Mouse (Mus musculus) erythroblast, embryonic 14.5 days (primary cell): ENCODE measurements around the gene Lipc. TPM values are rescaled to one million over a fixed set of nuclear protein-coding genes. Genes with fewer than 3 reads are reported as not detected.

ENCODE experiments used
- H3K27me3 ChIP-seq: 2 replicates; pipeline ENCODE4 v1.6.1; 2012; ENCODE audit warnings: inconsistent platforms; ENCODE audit not compliant: control insufficient read depth
- H3K36me3 ChIP-seq: 2 replicates; pipeline ENCODE4 v1.6.1; 2012; ENCODE audit warnings: mild to moderate bottlenecking, inconsistent platforms; ENCODE audit not compliant: control insufficient read depth
- H3K4me1 ChIP-seq: 2 replicates; pipeline ENCODE4 v1.6.1; 2012; ENCODE audit warnings: inconsistent platforms; ENCODE audit not compliant: control insufficient read depth
- H3K4me3 ChIP-seq: replicated peaks from 2 replicates; pipeline ENCODE3; 2012; ENCODE audit warnings: moderate library complexity, mild to moderate bottlenecking, inconsistent platforms
- H3K9me3 ChIP-seq: 2 replicates; pipeline ENCODE4 v1.6.1; 2012; ENCODE audit warnings: low read length, inconsistent platforms, mixed read lengths; ENCODE audit not compliant: control insufficient read depth
- GATA1 ChIP-seq: IDR thresholded peaks from 2 replicates; pipeline ENCODE4 v1.6.1; 2012; ENCODE audit warnings: low read length, inconsistent platforms, mixed read lengths
- TAL1 ChIP-seq: IDR thresholded peaks from 3 replicates; pipeline ENCODE4 v1.6.1; 2012; ENCODE audit warnings: low read length, inconsistent platforms, mixed read lengths
- polyA plus RNA-seq: library from polyadenylated mRNA; stranded (reverse); fragments of >175 nt; gene quantifications from 2 replicates; pipeline ENCODE4 v1.2.3, GENCODE M21; 2012

Gene Lipc
- polyA plus RNA-seq, 1 experiment, result 0.02 TPM

DNA sequence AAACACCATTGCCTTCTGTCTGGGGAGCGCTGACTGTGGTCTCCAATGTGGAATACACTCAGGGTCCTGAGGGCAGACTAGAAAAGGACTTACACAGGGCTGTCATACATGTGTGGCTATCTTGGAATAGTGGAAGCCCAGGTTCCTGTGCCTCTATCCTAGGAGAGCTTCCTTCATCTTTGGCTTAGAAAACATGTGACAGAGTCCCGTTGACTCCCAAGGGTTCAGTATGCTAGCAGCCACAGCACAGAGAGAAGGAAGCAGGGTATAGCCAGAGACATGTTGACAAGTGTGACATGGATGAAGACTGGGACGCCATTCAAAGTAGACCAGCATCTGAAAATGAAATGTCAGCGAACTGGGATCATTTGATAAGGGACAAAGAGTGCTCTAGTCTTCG is 8.3 kb upstream of the Lipc start:
- H3K9me3 ChIP-seq, result no peaks in the 10 kb centered on the region; the same call in 1 of the 2 replicates
- no peaks in the 10 kb centered on the region for H3K27me3 ChIP-seq
- no peak overlapping the region for H3K4me3 ChIP-seq
- H3K4me1 ChIP-seq, result no peaks in the 10 kb centered on the region; the same call in 1 of the 2 replicates
- TF ChIP-seq GATA1 (no peak), TAL1 (no peak)
- no peaks in the 10 kb centered on the region for H3K36me3 ChIP-seq

DNA sequence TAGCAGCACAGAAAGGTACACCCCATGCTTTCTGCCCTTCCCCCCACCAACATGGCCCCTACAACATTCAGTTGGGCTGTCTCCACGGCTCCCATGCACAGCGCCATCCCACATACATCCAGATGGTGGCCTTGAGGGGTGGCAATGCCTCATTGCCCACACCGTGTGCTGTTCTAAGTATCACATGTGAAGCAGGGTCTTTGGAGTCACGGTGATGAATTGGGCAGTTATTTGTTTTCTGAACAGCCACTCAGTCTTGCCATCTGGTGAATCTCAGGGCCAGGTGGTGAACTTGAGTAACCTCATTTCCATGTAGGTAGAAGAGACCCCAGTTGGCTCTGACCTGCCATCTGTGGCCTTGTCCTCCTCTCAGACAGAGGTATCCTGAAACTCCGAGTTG is 7.8 kb upstream of the Lipc start:
- H3K9me3 ChIP-seq, result no peaks in the 10 kb centered on the region; the same call in 1 of the 2 replicates
- no peak overlapping the region for H3K4me3 ChIP-seq
- H3K36me3 ChIP-seq, result no peaks in the 10 kb centered on the region
- H3K27me3 ChIP-seq, result no peaks in the 10 kb centered on the region
- H3K4me1 ChIP-seq, result no peaks in the 10 kb centered on the region; the same call in 1 of the 2 replicates
- TF ChIP-seq TAL1 (no peak), GATA1 (no peak)

DNA sequence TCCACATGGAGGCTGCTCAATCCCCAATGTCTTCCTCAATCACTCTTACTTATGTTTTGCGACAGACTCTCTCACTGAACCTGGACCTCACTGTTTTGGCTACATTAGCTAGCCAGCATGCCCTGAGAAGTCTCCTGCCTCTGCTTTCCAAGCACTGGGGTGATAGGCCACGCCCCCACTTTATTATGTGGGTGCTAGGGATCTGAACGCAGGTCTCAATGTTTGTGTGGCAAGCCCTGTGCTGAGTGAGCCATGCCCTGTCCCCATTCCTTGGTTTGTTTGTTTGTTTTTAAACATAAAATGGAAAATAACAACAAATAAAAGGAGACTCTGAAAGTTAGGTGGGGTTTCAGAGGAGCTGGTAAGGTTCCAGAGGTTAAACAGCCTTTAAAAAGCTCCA is 7.4 kb upstream of the Lipc start:
- Histone ChIP-seq H3K9me3 (no peaks in the 10 kb centered on the region; the same call in 1 of the 2 replicates), H3K4me1 (no peaks in the 10 kb centered on the region; the same call in 1 of the 2 replicates), H3K36me3 (no peaks in the 10 kb centered on the region), H3K27me3 (no peaks in the 10 kb centered on the region), H3K4me3 (no peak overlapping the region)
- no peak for TF ChIP-seq TAL1
- no peak for TF ChIP-seq GATA1

DNA sequence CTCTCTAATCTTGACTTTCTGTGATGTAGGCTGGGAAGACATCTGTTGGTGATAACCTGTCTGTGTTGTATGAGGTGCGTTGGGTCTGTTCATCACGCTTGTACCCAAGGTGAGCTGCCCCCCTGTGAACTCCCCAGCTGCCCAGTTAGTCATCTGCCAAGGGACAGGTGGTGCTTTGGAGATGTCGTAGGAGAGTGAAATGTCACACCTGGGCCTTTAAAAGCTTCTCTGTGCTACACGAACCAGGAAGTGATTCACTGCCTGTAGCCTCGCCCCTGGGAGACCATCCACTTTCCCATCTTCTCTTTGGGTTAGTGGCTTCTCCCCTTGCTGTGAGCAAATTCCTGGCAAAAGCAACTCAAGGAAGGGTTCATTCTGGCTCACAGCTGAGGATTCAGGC is 6.4 kb upstream of the Lipc start:
- no peak overlapping the region for H3K4me3 ChIP-seq
- TF ChIP-seq TAL1, result no peak
- H3K36me3 ChIP-seq, result no peaks in the 10 kb centered on the region
- peaks cover 3% of the 10 kb centered on the region for H3K4me1 ChIP-seq
- no peaks in the 10 kb centered on the region for H3K27me3 ChIP-seq
- H3K9me3 ChIP-seq, result no peaks in the 10 kb centered on the region; the same call in 1 of the 2 replicates

DNA sequence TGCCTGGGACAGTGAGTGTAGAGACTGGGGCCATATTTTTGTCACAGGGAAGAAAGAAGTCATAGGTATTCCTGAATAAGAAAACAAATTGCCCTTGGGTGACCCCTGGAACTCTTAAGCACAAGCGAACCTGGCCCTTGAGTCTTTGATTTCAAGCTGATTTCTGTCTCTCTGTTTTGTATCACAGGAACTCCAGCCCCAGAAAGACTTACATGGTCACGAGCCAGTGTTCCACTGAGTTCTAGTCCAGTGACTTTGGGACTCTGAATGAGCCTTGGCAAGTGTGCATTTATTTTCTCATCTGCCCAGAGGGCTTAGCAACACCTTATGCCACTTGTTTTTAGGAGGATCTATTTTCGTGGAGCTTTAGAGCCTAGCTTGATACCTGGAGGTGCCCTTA is 5.7 kb upstream of the Lipc start:
- TF ChIP-seq TAL1 (no peak), GATA1 (no peak)
- H3K4me3 ChIP-seq, result no peak overlapping the region
- H3K4me1 ChIP-seq, result peaks cover 3% of the 10 kb centered on the region
- no peaks in the 10 kb centered on the region for H3K36me3 ChIP-seq
- no peaks in the 10 kb centered on the region for H3K27me3 ChIP-seq
- no peaks in the 10 kb centered on the region; the same call in 1 of the 2 replicates for H3K9me3 ChIP-seq

DNA sequence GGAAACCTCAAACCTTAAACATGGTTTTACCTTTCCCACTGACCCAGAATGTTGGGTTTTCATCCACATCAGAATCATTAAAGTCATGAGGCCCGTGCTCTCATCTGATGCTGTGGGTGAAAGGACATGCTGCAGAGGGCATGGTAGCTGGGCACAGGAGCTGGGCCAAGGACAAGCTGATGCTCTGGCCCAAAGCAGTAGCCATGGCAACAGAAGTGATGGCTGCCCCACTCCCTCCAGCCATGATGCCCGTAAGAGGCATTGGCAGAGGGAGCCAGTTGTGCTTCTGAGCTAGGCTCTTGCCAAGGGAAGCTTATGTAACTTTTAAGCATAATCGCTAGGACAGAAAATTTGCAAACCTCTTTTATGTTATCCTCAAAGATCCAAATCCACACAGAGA is 2.2 kb upstream of the Lipc start:
- Histone ChIP-seq H3K27me3 (no peaks in the 10 kb centered on the region), H3K4me1 (peaks cover 3% of the 10 kb centered on the region), H3K9me3 (no peaks in the 10 kb centered on the region; the same call in 1 of the 2 replicates), H3K36me3 (no peaks in the 10 kb centered on the region), H3K4me3 (no peak overlapping the region)
- no peak for TF ChIP-seq GATA1

DNA sequence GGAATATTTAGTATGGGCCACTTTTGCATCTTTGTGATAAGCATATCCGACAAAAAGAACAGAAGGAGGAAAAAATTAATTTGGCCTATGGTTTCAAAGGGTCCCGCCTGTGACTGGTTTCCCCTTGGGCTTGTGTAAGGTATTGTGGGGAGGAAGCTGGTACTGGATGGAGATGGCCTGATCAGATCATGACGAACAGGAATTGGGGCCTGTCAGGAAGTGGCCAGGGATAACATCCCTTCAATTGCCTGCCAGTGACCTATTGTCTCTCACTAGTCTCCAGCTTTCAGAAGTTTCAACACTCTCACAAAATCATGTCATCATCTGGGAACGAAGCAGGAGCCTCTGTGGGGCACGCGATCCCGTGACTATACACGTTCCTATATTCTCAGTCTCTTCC is 2.7 kb downstream of the Lipc start:
- no peaks in the 10 kb centered on the region for H3K9me3 ChIP-seq
- TF ChIP-seq GATA1 (no peak), TAL1 (no peak)

DNA sequence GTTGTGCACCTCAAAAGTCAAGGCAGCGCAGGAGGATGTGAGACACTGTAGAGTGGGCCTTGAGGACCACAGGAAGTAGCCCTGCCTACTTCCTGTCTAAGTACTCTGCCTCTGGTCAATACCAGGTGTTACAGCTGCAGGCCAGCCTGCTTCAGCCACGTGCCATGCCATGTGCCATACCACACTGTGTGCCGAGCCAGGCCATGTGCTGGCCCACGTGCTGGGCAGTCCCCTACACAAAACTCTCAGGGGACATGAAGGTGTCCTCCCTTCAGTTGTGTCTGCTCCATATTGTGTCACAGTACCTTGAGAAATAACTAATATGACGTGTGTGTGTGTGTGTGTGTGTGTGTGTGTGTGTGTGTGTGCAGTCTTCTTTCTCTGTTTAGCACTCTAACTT is 4.7 kb downstream of the Lipc start:
- H3K27me3 ChIP-seq, result no peaks in the 10 kb centered on the region; the same call in 1 of the 2 replicates
- H3K4me3 ChIP-seq, result no peak overlapping the region
- H3K9me3 ChIP-seq, result no peaks in the 10 kb centered on the region
- H3K36me3 ChIP-seq, result no peaks in the 10 kb centered on the region
- TF ChIP-seq GATA1 (no peak), TAL1 (no peak)
- peaks cover 2% of the 10 kb centered on the region for H3K4me1 ChIP-seq

More for the DNA sequence above, 2.7 kb downstream of the Lipc start:
- no peak overlapping the region for H3K4me3 ChIP-seq
- H3K4me1 ChIP-seq, result peaks cover 3% of the 10 kb centered on the region
- H3K27me3 ChIP-seq, result no peaks in the 10 kb centered on the region
- no peaks in the 10 kb centered on the region for H3K36me3 ChIP-seq

DNA sequence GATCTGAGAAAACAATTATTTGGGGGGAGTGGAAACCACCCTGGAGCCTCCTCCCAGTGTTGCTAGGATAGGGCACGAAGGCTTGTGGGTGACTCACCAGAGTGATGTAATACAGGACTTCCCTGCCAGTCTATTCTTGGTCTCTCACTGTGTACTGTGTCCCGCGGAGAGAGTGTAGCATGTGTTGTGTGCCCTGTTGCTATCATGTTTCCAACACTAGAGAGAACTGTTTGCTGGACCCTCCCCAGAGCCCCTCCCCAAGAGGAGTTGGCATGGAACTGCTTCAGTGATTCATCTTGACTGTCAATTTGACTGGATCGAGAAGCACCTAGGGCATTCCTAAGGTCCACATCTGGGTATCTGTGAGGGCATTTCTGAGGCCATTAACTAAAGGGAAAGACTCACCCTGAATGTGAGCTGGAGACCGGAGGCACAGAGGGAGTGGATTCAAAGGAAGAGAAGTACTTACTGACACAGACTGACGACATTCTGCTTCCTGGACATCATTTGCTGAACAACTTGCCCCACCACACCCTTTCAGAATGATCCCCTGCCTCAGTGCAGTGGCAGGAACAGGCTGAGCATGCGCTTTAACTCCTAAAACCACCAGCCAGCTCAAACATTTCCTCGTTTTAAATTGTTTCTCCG is 9.2 kb downstream of the Lipc start:
- TF ChIP-seq GATA1, result no peak
- TF ChIP-seq TAL1, result no peak
- peaks cover 2% of the 10 kb centered on the region for H3K4me1 ChIP-seq
- no peaks in the 10 kb centered on the region; the same call in 1 of the 2 replicates for H3K27me3 ChIP-seq
- H3K9me3 ChIP-seq, result no peaks in the 10 kb centered on the region
- no peaks in the 10 kb centered on the region for H3K36me3 ChIP-seq
- no peak overlapping the region for H3K4me3 ChIP-seq
